Mouse (Mus musculus) neural tube, embryonic 10.5 days (tissue): Measurements from ENCODE around the gene Aldh1a1.

Experiments
- DNase-seq: peaks from one replicate; pipeline ENCODE4 v3.0.0-alpha.2; 2017; ENCODE audit warnings: low spot score; ENCODE audit errors: extremely low spot score

The Aldh1a1 gene

GRCm38 (mm10) chr19:20653082-20653676 is 160.7 kb downstream of the Aldh1a1 start:
- no peak for DNase-seq

DNA sequence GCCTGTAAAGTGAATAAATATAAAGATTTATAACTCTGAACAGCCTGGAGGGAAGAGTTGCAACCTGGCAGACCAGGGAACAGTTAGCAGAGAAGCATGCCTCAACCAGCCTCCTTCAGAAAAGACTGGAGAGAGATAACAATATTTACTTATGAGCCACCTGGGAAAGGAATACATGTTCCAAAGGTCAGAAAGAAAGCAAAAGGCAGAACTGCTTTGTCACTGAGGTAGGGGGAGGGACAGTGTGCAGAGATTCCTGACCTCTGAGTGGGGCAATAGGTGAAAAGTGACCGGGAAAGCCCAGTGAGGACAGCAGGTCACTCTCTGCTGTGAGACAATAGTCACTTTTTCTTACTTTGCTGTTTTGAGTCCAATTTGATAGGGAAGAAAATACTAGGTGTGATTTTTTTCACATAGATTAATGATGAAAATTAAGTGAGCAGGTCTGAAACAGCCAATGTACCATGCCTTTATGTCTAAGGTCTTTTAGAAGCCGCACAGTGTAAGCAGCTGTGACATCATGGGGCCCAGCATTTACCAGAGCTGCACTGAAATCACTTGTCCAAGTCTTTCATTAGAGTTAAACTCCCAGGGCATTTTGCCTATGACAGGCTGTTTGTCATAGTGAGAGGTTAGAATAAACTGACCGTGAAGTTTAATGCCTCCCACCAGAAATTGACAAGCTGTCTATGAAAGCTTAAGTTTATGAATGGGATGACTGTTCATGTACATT is 161.8 kb downstream of the Aldh1a1 start:
- DNase-seq, result no peak

DNA sequence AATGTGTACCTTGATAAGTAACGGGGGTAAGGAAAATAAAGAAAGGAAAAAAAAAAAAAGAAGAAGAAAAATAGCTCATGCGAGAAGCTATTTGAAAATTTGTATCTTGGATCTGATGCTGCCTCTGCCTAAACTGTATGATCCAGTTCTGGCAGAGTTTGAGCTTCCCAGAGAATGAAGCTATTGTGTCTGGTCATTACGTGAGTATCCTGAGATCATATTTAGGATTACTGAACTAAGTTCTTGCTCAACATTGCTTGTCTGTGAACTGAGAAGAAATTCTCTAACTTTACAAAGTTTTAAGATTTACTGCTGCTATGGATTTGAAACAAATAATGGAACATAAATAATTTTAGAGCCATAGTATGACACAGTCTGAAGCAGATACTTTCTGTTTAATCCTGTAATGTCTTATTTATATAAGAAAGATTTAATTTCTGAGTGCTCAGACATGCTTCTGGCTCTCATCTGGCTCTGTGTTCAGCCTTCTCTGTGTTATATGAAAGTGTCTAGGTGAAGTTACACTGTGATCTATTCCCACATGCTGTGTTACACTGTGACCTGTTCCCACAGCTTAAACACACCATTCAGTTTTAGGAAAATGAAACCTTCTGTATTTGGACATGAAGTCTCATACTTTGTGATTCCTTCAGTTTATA is 185.3 kb downstream of the Aldh1a1 start:
- no peak for DNase-seq
